Mouse (Mus musculus) thymus, postnatal 0 days (tissue): Measurements from ENCODE around the gene Olfr1393. TPM values are rescaled to one million over a fixed set of nuclear protein-coding genes. Genes with fewer than 3 reads are reported as not detected.
"Not testable (repeated sequence)": the region's sequence is repeated elsewhere in the genome, so short reads cannot be mapped to it uniquely, and the experiment has no call there.

Experiments
- DNase-seq: peaks from one replicate; pipeline ENCODE4 v3.0.0-alpha.2; 2015; ENCODE audit warnings: low spot score
- polyA plus RNA-seq: library from polyadenylated mRNA; unstranded; fragments of >200 nt; fragmentation: Nextera tagmentation; extraction: Ambion mirVana; gene quantifications from 2 replicates; pipeline ENCODE4 v1.2.1, GENCODE M21; 2015

Gene Olfr1393
- polyA plus RNA-seq, 1 experiment from 2014 or later: not detected

GRCm38 (mm10) chr11:49250422-49251379 is 27.4 kb upstream of the Olfr1393 start:
- DNase-seq: peak; percentile 61

DNA sequence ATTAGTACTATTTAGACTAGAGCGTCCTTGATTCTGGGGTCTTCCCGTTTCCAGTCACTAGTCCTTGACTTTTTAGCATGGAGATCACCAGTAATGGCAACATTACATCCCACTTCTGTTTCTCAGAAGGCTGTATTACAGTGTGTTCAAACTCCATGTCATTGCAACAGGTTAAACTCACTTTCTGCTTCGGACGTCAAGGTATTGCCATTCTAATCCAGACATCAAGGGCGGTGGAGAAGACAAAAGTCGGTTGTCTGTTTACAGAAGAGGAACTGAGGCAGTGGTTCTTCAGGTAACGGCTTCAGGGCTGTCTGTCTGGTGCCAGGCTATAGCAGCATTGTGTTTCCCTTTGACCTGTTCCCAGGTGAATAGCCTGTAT is 26.7 kb upstream of the Olfr1393 start:
- no peak for DNase-seq

- peak; percentile 60 for DNase-seq
These were observed 26.1 kb upstream of the Olfr1393 start for GRCm38 (mm10) chr11:49252048-49252447.

DNA sequence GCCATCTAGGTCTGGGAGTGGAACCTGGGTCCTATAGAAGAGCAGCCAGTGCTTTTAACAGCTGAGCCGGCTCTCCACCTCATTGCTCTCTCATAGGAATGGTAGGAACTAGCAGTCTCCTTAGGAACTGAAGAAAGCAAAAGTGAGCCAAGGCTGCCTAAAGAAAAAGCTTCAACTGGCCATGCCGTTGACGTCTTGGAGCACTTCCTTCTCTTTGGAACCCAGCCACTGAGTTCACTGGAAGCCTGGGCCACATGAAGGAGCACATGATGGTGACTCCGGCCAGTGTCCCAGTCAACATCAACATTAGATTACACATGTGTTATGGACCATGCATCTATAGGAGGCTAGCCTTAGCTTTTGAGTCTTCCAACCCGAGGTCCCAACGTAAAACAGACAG is 25.1 kb upstream of the Olfr1393 start:
- DNase-seq: no peak

DNA sequence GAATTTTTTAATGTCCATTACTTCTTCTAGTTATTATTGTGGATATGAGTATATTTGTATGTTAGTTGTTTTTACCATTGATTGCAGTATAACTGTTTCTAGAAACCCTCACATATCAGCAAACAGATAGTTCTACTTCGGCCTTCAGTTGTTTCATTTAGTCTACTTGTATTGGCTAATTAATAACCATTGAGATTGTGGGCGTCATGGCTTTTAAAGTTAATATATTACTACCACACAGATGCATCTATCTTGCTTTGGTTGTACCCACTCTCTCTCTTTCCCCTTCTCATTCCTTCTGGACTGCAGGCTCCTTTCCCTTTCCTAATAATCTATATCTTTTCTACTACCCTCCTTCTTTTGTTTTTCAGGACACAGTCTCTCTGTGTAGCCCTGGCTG is 18.8 kb upstream of the Olfr1393 start:
- no peak for DNase-seq

DNA sequence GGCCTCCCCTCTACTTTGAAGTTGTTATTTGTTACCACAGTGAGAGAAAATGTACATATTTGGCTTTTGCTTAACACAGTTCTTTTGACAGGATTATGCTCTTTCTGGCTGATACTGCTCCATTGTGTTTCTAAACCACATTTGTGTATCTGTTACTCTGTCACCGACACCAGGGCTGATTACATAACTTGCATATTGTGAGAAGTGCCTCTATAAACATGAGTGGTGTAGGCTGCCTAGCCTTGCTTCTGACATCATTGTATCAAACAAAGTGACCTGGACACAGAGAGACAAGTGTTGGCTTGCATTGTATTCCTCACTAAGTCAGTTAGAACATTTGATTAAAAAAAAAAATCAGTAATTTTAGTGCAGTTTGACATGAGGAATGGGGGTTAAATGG is 18.3 kb upstream of the Olfr1393 start:
- no peak for DNase-seq

DNA sequence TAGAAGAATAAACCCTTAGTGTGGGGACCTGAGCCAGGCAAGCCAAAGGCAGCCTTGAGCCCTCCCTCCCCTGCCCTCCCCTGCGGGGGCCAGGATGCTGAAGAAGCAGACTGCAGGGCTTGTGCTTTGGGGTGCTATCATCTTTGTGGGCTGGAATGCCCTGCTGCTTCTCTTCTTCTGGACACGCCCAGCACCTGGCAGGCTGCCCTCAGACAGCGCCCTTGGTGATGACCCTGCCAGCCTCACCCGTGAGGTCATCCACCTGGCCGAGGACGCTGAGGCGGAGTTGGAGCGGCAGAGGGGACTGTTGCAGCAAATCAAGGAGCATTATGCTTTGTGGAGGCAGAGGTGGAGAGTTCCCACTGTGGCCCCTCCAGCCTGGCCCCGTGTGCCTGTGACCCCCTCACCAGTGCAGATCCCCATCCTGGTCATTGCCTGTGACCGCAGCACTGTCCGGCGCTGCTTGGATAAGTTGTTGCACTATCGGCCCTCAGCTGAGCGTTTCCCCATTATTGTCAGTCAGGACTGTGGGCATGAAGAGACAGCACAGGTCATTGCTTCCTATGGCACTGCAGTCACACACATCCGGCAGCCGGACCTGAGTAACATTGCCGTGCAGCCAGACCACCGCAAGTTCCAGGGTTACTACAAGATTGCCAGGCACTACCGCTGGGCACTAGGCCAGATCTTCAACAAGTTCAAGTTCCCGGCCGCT is 17.3 kb upstream of the Olfr1393 start:
- DNase-seq: no peak

- DNase-seq: no peak
These were observed 16.7 kb upstream of the Olfr1393 start for GRCm38 (mm10) chr11:49261313-49261855.

DNA sequence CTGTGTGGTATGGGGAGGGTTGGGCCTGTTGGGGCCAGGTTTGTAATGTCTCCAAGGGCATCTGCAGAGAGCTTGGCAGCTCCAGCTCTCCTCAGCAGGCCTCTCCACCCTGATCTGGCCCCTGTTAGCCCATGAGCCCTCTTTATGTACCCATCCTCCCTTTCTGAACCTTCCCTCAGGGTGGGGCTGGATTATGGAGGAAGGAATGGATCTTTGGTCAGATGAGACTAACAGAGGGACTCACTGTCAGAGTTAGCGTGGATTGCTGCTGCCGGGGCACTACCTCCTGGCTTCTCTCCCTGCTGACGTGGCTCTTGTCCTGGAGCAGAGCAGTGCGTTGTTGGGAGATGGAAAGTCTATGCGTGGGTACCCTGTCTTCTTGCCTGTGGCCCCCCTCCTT is 15.8 kb upstream of the Olfr1393 start:
- DNase-seq: no peak

DNA sequence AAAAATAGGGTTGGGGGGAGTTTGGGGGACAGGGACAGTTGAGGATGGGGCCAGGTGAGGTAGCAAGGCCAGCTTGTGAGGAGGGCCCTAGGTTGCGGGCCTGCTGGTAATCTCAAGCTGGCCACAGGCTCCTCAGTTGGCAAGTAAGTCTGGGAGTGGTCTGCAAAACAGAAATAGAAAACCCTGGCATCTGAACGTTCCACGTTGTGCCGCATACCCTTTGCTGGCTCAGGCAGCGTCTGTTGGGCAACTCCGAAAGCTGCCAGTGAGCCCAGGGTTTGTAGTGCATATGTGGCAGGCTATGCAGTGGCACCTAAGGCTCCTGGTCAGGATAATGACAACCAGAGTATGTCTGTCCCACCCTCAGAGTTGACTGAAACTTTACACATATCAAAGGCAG is 15.0 kb upstream of the Olfr1393 start:
- no peak for DNase-seq

DNA sequence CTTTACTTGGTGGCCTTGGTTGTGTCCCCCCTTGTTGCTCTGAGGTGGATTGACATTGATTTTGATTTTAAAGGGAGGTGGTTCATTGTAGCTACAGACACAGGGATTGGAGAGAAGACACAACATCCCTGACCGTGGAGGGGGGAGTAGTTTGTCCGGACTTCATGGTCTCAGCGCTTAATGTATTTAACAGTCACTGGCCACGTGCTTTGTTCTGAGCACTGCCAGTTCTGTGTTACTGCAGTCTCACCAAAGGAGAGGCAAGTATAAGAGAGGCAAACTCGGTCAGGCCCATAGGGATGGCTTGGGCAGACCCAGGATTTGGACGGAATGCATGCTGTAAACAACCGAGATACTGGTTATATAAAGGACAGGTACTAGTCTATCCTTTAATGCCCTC is 14.0 kb upstream of the Olfr1393 start:
- no peak for DNase-seq

GRCm38 (mm10) chr11:49264622-49265021 is 13.5 kb upstream of the Olfr1393 start:
- DNase-seq: peak; percentile 28

DNA sequence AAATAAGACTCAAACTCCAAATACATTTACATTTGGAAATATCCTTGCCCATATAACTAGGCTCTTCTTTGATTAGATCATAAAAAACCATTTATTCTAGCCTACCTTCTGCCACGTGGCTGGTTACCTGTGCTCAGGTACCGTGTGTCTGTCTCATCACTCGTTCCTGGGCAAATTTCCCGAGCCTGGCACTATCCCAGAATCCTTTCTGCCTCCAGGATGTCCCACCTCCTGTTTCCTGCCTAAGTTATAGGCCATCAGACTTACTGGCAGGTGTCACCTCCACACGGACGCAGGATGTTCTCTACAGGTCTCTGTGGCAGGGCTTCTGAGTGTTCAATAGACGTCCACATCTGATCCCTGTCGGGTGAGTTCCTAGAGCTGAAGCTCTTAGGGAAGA is 13.0 kb upstream of the Olfr1393 start:
- DNase-seq: no peak

DNA sequence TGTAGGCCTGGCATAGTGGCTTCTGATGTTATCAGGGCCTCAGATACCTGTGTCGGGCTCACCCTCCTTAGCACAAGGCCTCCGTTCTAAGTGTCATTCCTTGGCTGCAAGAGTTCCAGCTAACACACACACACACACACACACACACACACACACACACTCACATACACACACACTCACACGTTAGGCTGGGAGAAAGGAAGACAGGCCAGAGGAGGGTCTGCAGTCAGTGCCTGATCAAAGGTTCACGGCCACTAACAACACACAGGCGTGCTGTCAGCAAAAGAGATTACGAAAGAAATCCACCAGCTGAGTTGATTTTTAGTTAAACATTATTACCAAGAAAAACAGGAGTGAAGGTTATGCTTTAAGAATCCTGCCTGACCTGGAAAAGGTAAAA is 11.4 kb upstream of the Olfr1393 start:
- DNase-seq: no peak

DNA sequence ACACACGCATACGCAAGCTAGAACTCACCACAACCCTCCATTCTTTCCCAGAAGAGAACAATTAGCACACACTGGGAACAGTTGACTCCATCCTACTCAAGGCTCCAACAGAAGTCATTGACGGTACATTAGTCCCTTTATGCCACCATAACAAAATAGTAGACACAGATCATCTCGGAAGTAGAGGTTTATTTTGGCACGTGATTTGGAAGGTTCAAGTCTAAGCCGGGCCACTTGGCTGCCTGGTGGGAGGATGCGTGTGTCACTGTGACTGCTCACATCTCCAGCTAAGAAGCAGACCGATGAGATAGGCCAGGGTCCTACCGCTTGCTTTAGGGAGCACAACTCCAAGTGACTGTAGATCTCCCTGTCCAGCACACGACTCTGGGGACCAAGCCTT is 10.8 kb upstream of the Olfr1393 start:
- no peak for DNase-seq

DNA sequence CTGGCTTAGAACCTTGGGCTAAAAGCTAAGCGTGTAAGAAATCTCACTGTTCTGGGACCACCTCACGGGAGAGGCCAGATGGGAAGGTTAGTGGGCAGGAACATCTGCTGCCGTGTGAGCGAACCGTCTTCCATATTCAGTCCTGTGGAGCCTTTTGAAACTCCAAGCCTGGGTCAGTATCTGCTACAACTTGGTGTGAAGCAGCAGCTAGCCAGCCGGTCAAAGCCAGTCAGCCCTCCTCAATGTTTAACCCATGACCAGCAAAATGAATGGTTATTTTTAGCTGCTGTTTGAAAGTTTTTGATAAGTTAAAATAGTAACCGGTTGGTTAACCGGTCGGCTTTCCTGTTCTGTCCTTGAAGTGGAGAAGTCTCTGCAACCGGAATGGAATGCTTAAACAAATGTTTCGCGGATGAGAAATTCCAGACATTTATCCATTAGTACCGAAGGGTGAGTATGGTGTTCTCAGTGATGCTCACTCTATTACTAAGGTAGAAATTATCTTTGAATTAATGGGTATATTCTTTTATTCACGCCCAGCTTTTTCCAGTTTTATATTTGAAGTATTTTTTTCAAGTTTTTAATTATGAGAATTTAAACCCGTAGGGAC is 10.0 kb upstream of the Olfr1393 start:
- DNase-seq: no peak

DNA sequence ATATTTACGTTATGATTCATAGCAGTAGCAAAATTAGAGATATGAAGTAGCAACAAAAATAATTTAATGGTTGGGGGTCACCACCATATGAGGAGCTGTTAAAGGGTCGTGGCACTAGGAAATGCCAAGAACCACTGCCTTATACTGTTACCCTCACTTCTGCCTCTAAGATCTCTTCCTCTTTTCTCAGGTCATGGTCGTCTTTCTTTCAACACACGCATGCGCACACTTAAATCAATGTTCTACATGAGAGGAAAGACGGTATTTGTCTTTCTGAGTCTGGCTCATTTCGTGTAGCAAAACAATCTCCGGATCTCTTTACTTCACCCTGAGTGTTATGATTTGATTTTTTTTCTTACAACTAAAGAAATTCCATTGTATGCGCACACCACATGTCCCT is 8.3 kb upstream of the Olfr1393 start:
- DNase-seq: no peak

DNA sequence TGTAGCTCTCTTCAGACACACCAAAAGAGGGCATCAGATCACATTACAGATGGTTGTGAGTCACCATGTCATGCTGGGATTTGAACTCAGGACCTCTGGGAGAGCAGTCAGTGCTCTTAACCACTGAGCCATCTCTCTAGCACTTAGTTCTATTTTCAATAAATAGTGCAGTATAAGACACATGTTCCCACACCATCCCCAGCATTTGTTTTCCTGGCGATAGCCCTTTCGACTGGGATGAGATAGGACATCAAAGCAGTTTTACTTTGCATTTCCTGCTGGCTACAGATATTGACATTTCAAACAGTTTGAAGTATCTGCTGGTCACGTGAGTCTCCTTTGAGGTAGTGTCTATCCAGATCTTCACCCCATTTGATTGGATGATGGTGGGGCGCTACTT is 7.7 kb upstream of the Olfr1393 start:
- no peak for DNase-seq

DNA sequence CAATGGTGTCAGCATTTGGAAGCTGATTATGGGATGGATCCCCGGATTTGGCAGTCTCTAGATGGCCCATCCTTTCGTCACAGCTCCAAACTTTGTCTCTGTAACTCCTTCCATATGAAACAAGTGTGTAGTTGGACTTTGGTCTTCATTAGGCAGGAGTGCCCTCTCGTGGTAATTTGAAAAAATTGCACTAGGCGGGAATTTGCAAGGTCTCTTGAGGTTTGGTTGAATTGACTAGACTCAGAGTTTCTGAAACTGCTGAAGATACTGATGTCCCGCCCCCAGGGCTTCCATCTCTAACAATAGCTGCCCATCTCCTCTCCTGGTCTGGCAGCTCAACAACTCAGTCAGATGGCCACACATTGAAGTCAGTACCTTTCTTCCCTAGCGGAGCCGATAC is 6.8 kb upstream of the Olfr1393 start:
- DNase-seq: peak; percentile 77

- no peak for DNase-seq
These were observed 4.1 kb upstream of the Olfr1393 start for GRCm38 (mm10) chr11:49273834-49274519.

GRCm38 (mm10) chr11:49284982-49285381 is 6.9 kb downstream of the Olfr1393 start, which contains the start of gene Olfr1392:
Gene Olfr1392 (plus strand): TSS chr11:49285282.
- DNase-seq: not testable (repeated sequence)
